Mouse (Mus musculus): ENCODE results near the gene Cdc42. TPM values are rescaled to one million over a fixed set of nuclear protein-coding genes. Genes with fewer than 3 reads are reported as not detected.

The Cdc42 gene
- total and polyA plus RNA-seq, 3 experiments, result 21.0 to 569 (median 398) TPM

- TF ChIP-seq POLR2AphosphoS5 (IDR thresholded peaks at IDR 0.05; ENCODE audit: insufficient replicate concordance, low read depth, low read length) (no peak), GATA2 (IDR thresholded peaks at IDR 0.05; ENCODE audit: borderline replicate concordance, low read depth, low read length) (no peak), CTCF (IDR thresholded peaks at IDR 0.05; ENCODE audit: low read depth, low read length) (no peak), TAL1 (conservative IDR thresholded peaks at IDR 0.05; ENCODE audit: low read depth, low read length) (no peak), GATA1 (IDR thresholded peaks at IDR 0.05; ENCODE audit: borderline replicate concordance, low read length) (no peak)
- Histone ChIP-seq H3K4me3 (ENCODE audit: low read depth, low read length) (peak overlapping the region; percentile 23; the same call in 1 of the 2 replicates), H3K27me3 (ENCODE audit: insufficient read depth, low read length) (no peaks in the 10 kb centered on the region), H3K4me1 (ENCODE audit: insufficient read depth, low read depth, low read length) (peaks cover 10% of the 10 kb centered on the region), H3K9me3 (replicated peaks) (no peaks in the 10 kb centered on the region), H3K36me3 (replicated peaks) (peaks cover 33% of the 10 kb centered on the region)
- DNase-seq (ENCODE audit: low spot score), result no peak
- ATAC-seq (ENCODE audit: extremely low read depth, insufficient number of reproducible peaks, low FRiP score, poor library complexity, severe bottlenecking), result no peak
Observed at GRCm38 (mm10) chr4:137380702-137381605, 23.4 kb upstream of the Cdc42 start.

DNA sequence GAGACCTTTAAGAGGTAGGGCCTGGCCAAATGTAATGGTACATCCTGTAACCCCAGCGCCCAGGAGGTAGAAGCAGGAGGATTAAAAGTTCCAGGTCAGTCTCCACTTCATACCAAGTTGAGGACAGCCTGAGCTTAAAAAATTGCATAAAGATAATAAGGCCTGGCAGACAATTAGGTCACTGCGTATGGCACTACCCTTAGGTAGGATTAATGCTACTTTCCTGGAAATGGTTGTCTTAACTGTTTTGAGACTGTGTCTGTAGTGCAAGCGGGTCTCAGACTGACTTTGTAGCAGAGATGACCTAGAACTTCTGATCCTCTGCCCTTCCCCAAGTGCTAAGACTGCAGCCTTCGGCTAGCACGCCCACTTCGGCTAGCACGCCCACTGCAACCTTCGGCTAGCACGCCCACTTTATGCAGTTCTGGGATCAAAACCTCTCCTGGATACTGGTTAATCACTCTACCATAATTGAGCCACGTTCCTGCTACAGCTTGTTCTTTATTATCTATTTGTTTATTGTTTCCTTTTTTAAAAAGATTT lies 22.3 kb upstream of the Cdc42 start:
- peaks cover 10% of the 10 kb centered on the region for H3K4me1 ChIP-seq (ENCODE audit: insufficient read depth, low read depth, low read length)
- no peak for DNase-seq (ENCODE audit: low spot score)
- H3K27me3 ChIP-seq (ENCODE audit: insufficient read depth, low read length), result no peaks in the 10 kb centered on the region
- H3K36me3 ChIP-seq (replicated peaks), result peaks cover 37% of the 10 kb centered on the region
- ATAC-seq (ENCODE audit: extremely low read depth, insufficient number of reproducible peaks, low FRiP score, poor library complexity, severe bottlenecking), result no peak
- no peak for TF ChIP-seq POLR2AphosphoS5 (IDR thresholded peaks at IDR 0.05; ENCODE audit: insufficient replicate concordance, low read depth, low read length)
- no peaks in the 10 kb centered on the region for H3K9me3 ChIP-seq (replicated peaks)
- no peak overlapping the region for H3K4me3 ChIP-seq (ENCODE audit: low read depth, low read length)

GRCm38 (mm10) chr4:137379085-137379484 lies 21.6 kb upstream of the Cdc42 start:
- Histone ChIP-seq H3K4me1 (ENCODE audit: insufficient read depth, low read depth, low read length) (peaks cover 10% of the 10 kb centered on the region), H3K27me3 (ENCODE audit: insufficient read depth, low read length) (no peaks in the 10 kb centered on the region), H3K9me3 (replicated peaks) (no peaks in the 10 kb centered on the region), H3K36me3 (replicated peaks) (peaks cover 37% of the 10 kb centered on the region), H3K4me3 (ENCODE audit: low read depth, low read length) (no peak overlapping the region)
- DNase-seq (ENCODE audit: low spot score) (no peak), ATAC-seq (ENCODE audit: extremely low read depth, insufficient number of reproducible peaks, low FRiP score, poor library complexity, severe bottlenecking) (no peak)
- no peak for TF ChIP-seq GATA1 (IDR thresholded peaks at IDR 0.05; ENCODE audit: borderline replicate concordance, low read length)

GRCm38 (mm10) chr4:137377526-137378304 lies 20.2 kb upstream of the Cdc42 start:
- Histone ChIP-seq H3K27me3 (ENCODE audit: insufficient read depth, low read length) (no peaks in the 10 kb centered on the region), H3K4me3 (ENCODE audit: low read depth, low read length) (no peak overlapping the region), H3K36me3 (replicated peaks) (peaks cover 37% of the 10 kb centered on the region), H3K9me3 (replicated peaks) (no peaks in the 10 kb centered on the region), H3K4me1 (ENCODE audit: insufficient read depth, low read depth, low read length) (peaks cover 10% of the 10 kb centered on the region)
- ATAC-seq (ENCODE audit: extremely low read depth, insufficient number of reproducible peaks, low FRiP score, poor library complexity, severe bottlenecking) (no peak), DNase-seq (ENCODE audit: low spot score) (no peak)
- no peak for TF ChIP-seq POLR2AphosphoS5 (IDR thresholded peaks at IDR 0.05; ENCODE audit: insufficient replicate concordance, low read depth, low read length)
- no peak for TF ChIP-seq CTCF (IDR thresholded peaks at IDR 0.05; ENCODE audit: low read depth, low read length)
- TF ChIP-seq GATA2 (IDR thresholded peaks at IDR 0.05; ENCODE audit: borderline replicate concordance, low read depth, low read length), result no peak
- no peak for TF ChIP-seq GATA1 (IDR thresholded peaks at IDR 0.05; ENCODE audit: borderline replicate concordance, low read length)
- no peak for TF ChIP-seq TAL1 (conservative IDR thresholded peaks at IDR 0.05; ENCODE audit: low read depth, low read length)

GRCm38 (mm10) chr4:137376778-137377177 lies 19.3 kb upstream of the Cdc42 start:
- DNase-seq (ENCODE audit: low spot score), result no peak
- Histone ChIP-seq H3K27me3 (ENCODE audit: insufficient read depth, low read length) (0 out of 2 replicates have a peak, but pooled peaks cover 4% of the 10 kb centered on the region), H3K9me3 (replicated peaks) (no peaks in the 10 kb centered on the region), H3K36me3 (replicated peaks) (peaks cover 37% of the 10 kb centered on the region), H3K4me1 (ENCODE audit: insufficient read depth, low read depth, low read length) (peaks cover 10% of the 10 kb centered on the region), H3K4me3 (ENCODE audit: low read depth, low read length) (no peak overlapping the region)
- TF ChIP-seq TAL1 (conservative IDR thresholded peaks at IDR 0.05; ENCODE audit: low read depth, low read length), result no peak
- no peak for TF ChIP-seq GATA1 (IDR thresholded peaks at IDR 0.05; ENCODE audit: borderline replicate concordance, low read length)
- no peak for TF ChIP-seq CTCF (IDR thresholded peaks at IDR 0.05; ENCODE audit: low read depth, low read length)
- TF ChIP-seq GATA2 (IDR thresholded peaks at IDR 0.05; ENCODE audit: borderline replicate concordance, low read depth, low read length), result no peak
- TF ChIP-seq POLR2AphosphoS5 (IDR thresholded peaks at IDR 0.05; ENCODE audit: insufficient replicate concordance, low read depth, low read length), result no peak
- no peak for ATAC-seq (ENCODE audit: extremely low read depth, insufficient number of reproducible peaks, low FRiP score, poor library complexity, severe bottlenecking)
